In genomic region chr19:27216318-27216717, GRCm38 (mm10) we compare ENCODE assay signal across 8 mouse cellular contexts. TPM values are rescaled to one million over a fixed set of nuclear protein-coding genes. Genes with fewer than 3 reads are reported as not detected.
DNase-seq lines count a peak whose midpoint lies in the region; ATAC-seq and TF ChIP-seq lines count a peak whose summit lies in the region.

Vldlr (plus strand) TSS chr19:27216484.

- H3K9me3 ChIP-seq in neural tube, embryonic 11.5 days (ENCODE audit: control insufficient read depth, low read length): no peaks in the 10 kb centered on the region
- H3K9me3 ChIP-seq in forebrain, embryonic 10.5 days: no peaks in the 10 kb centered on the region
- no peaks in the 10 kb centered on the region for H3K9me3 ChIP-seq in heart, embryonic 15.5 days (replicated peaks)
- no peaks in the 10 kb centered on the region for H3K9me3 ChIP-seq in midbrain, embryonic 11.5 days (ENCODE audit: control insufficient read depth, low read length)

- no peak for ATAC-seq in neural tube, embryonic 11.5 days (ENCODE audit: insufficient read depth, low FRiP score, low TSS enrichment)
- no peak for ATAC-seq in heart, embryonic 15.5 days (replicated peaks; ENCODE audit: insufficient number of reproducible peaks, insufficient read depth, low FRiP score, low read depth)
- ATAC-seq in midbrain, embryonic 11.5 days (ENCODE audit: low FRiP score): no peak

- no peaks in the 10 kb centered on the region for H3K27me3 ChIP-seq in neural tube, embryonic 11.5 days (ENCODE audit: control insufficient read depth, insufficient read depth, low read length)
- peaks cover 63% of the 10 kb centered on the region for H3K27me3 ChIP-seq in forebrain, embryonic 10.5 days (ENCODE audit: poor library complexity, severe bottlenecking)
- H3K27me3 ChIP-seq in heart, embryonic 15.5 days: peaks cover 13% of the 10 kb centered on the region
- peaks cover 9% of the 10 kb centered on the region; the same call in 1 of the 2 replicates for H3K27me3 ChIP-seq in midbrain, embryonic 11.5 days (ENCODE audit: control insufficient read depth, insufficient read depth, low read length)

- H3K4me2 ChIP-seq in neural tube, embryonic 11.5 days (ENCODE audit: low read depth): peak within 1 kb of the TSS; percentile 80
- H3K4me2 ChIP-seq in heart, embryonic 15.5 days: peak within 1 kb of the TSS; percentile 91
- peak within 1 kb of the TSS; percentile 91 for H3K4me2 ChIP-seq in midbrain, embryonic 11.5 days

- no peak for TF ChIP-seq CTCF in layer of hippocampus, adult 2 months (conservative IDR thresholded peaks at IDR 0.05)

- H3K9ac ChIP-seq in neural tube, embryonic 11.5 days (ENCODE audit: low read length): peak within 1 kb of the TSS; percentile 73
- H3K9ac ChIP-seq in heart, embryonic 15.5 days: peak within 1 kb of the TSS; percentile 90
- peak within 1 kb of the TSS; percentile 85 for H3K9ac ChIP-seq in midbrain, embryonic 11.5 days (ENCODE audit: low read length)

- H3K27ac ChIP-seq in neural tube, embryonic 11.5 days (ENCODE audit: low read depth, low read length): peak within 1 kb of the TSS; percentile 84
- H3K27ac ChIP-seq in forebrain, embryonic 10.5 days: peak within 1 kb of the TSS; percentile 86
- peak within 1 kb of the TSS; percentile 91 for H3K27ac ChIP-seq in heart, embryonic 15.5 days
- H3K27ac ChIP-seq in layer of hippocampus, adult 2 months: peak within 1 kb of the TSS; percentile 99
- H3K27ac ChIP-seq in midbrain, embryonic 11.5 days (ENCODE audit: low read depth, low read length): peak within 1 kb of the TSS; percentile 57

- no peaks in the 10 kb centered on the region for H3K4me1 ChIP-seq in neural tube, embryonic 11.5 days (ENCODE audit: control insufficient read depth, insufficient read depth, low read length)
- H3K4me1 ChIP-seq in forebrain, embryonic 10.5 days: peaks cover 39% of the 10 kb centered on the region
- peaks cover 21% of the 10 kb centered on the region for H3K4me1 ChIP-seq in heart, embryonic 15.5 days (replicated peaks)
- peaks cover 14% of the 10 kb centered on the region for H3K4me1 ChIP-seq in midbrain, embryonic 11.5 days (ENCODE audit: control insufficient read depth, insufficient read depth, low read length)

- no peaks in the 10 kb centered on the region for H3K36me3 ChIP-seq in neural tube, embryonic 11.5 days (ENCODE audit: control insufficient read depth, insufficient read depth, low read length)
- no peaks in the 10 kb centered on the region for H3K36me3 ChIP-seq in forebrain, embryonic 10.5 days (replicated peaks)
- H3K36me3 ChIP-seq in heart, embryonic 15.5 days: no peaks in the 10 kb centered on the region
- no peaks in the 10 kb centered on the region for H3K36me3 ChIP-seq in midbrain, embryonic 11.5 days (ENCODE audit: control insufficient read depth, insufficient read depth, low read length)

- H3K4me3 ChIP-seq in neural tube, embryonic 11.5 days (ENCODE audit: low read depth, low read length): peak within 1 kb of the TSS; percentile 80
- H3K4me3 ChIP-seq in forebrain, embryonic 10.5 days: peak within 1 kb of the TSS; percentile 77
- peak within 1 kb of the TSS; percentile 83 for H3K4me3 ChIP-seq in heart, embryonic 15.5 days
- peak within 1 kb of the TSS; percentile 86 for H3K4me3 ChIP-seq in layer of hippocampus, adult 2 months
- peak within 1 kb of the TSS; percentile 76 for H3K4me3 ChIP-seq in midbrain, embryonic 11.5 days (ENCODE audit: low read depth, low read length)

- 3% methylated on average over 11 of the region's 11 CpGs for WGBS in neural tube, embryonic 11.5 days
- WGBS in forebrain, embryonic 10.5 days: 3% methylated on average over 11 of the region's 11 CpGs
- 5% methylated on average over 11 of the region's 11 CpGs for WGBS in heart, embryonic 15.5 days
- 3% methylated on average over 11 of the region's 11 CpGs for WGBS in midbrain, embryonic 11.5 days

- DNase-seq in neural tube, embryonic 11.5 days (ENCODE audit: low spot score): no peak
- DNase-seq in neural tube, embryonic 10.5 days (ENCODE audit: extremely low spot score, low spot score): no peak
- no peak for DNase-seq in forebrain, embryonic 10.5 days (ENCODE audit: extremely low spot score, low spot score)
- peak in 1 of 2 experiments; percentile 32 for DNase-seq in layer of hippocampus, adult 2 months (ENCODE audit: low spot score in 2 of 2)
- no peak for DNase-seq in midbrain, embryonic 11.5 days (ENCODE audit: low spot score, missing footprints)
- no peak for DNase-seq in B cell, adult 2 months
- no peak for DNase-seq in ovary, adult 18-20 months (ENCODE audit: low spot score)

RNA-seq across cellular contexts. Expression of gene Vldlr, which starts in this region (rescaled TPM):
- polyA plus RNA-seq in neural tube, embryonic 11.5 days (2014; fragmentation: Nextera tagmentation; extraction: Ambion mirVana): 12.2 and 14.3 TPM in 2 replicates
- polyA plus RNA-seq in forebrain, embryonic 10.5 days (2016; fragmentation: Nextera tagmentation; extraction: Ambion mirVana): 5.3 and 6.0 TPM in 2 replicates
- polyA plus RNA-seq in heart, embryonic 15.5 days (2015; fragmentation: Nextera tagmentation; extraction: Ambion mirVana): 27.0 and 29.7 TPM in 2 replicates
- total RNA-seq in layer of hippocampus, adult 2 months (2021): 10 to 100 TPM; 47.5 to 50.8 TPM
- 10.5 and 11.3 TPM in 2 replicates for polyA plus RNA-seq in midbrain, embryonic 11.5 days (2014; fragmentation: Nextera tagmentation; extraction: Ambion mirVana)
